22 mouse cellular contexts compared by ENCODE assay signal in the genomic region with DNA sequence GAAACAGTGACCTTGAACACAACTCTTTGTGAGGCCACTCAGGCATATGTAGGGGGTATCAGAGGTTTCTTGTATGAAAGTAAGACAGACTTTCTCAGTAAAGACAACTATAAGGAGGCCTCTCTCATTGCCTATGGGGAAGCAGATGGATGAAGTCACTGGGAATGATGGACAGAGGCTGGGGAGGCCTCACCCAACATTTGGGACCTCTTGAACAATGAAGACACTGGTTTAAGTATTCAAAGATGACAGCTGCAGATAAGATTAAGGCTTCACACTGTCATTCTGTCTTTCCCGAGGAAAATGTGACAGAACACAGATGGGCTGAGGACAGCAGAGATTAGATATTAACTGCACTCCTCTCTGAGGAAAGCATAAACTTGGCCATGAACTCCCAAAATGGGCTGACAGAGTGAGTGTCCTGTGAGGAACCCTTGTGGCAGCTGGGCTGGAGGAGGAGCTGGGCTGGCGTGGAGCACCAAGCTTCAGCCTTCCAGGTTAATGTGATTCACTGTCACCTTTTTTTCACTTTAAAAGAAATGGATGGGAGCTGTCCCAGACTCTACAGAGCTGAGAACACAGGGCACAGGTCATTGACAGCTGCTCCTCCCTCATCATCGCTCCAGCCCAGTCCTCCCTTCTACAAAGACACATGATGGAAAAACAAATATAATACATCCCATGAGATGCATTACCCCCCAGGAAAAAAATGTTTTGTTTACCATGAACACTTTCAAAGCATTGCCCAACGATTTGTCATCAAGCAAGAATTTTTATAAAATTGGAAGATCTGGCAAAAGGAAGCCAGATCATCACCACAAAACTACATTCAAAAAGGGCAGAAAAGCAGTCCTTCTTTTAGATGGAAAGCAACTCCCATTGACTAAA. TPM values are rescaled to one million over a fixed set of nuclear protein-coding genes. Genes with fewer than 3 reads are reported as not detected.
A peak's percentile ranks its signal among the peaks of the same experiment; 100 is the strongest.
DNase-seq lines count a peak whose midpoint lies in the region; ATAC-seq and TF ChIP-seq lines count a peak whose summit lies in the region.
"Had no signal": no experiment of that assay in that cellular context is flagged by ENCODE, and none has a peak within 500 bp of the region (broad histone marks: within the 10 kb centered on the region; RNA-seq: fewer than 3 reads in every experiment).

No protein-coding gene starts in this region.

- no peak overlapping the region for H3K4me2 ChIP-seq in heart, embryonic 12.5 days
- no peak overlapping the region for H3K4me2 ChIP-seq in kidney, embryonic 16.5 days (replicated peaks; ENCODE audit: low read depth, low read length)
- H3K4me2 ChIP-seq: embryonic facial prominence, embryonic 12.5 days; hindbrain, embryonic 12.5 days; limb, embryonic 13.5 days; liver, embryonic 15.5 days; stomach, embryonic 15.5 days had no signal

- no peaks in the 10 kb centered on the region for H3K79me2 ChIP-seq in C2C12 (ENCODE audit: control insufficient read depth, insufficient read depth)

- H3K9me3 ChIP-seq in heart, embryonic 12.5 days (replicated peaks): no peaks in the 10 kb centered on the region
- H3K9me3 ChIP-seq in kidney, embryonic 16.5 days (ENCODE audit: low read length): no peaks in the 10 kb centered on the region
- H3K9me3 ChIP-seq: embryonic facial prominence, embryonic 12.5 days; hindbrain, embryonic 12.5 days; limb, embryonic 13.5 days; liver, embryonic 15.5 days; stomach, embryonic 15.5 days had no signal

- no peaks in the 10 kb centered on the region for H3K36me3 ChIP-seq in heart, embryonic 12.5 days
- no peaks in the 10 kb centered on the region for H3K36me3 ChIP-seq in kidney, embryonic 16.5 days (ENCODE audit: insufficient read depth, low read length)
- no peaks in the 10 kb centered on the region for H3K36me3 ChIP-seq in C2C12 (ENCODE audit: control insufficient read depth, insufficient read depth)
- H3K36me3 ChIP-seq: embryonic facial prominence, embryonic 12.5 days; hindbrain, embryonic 12.5 days; limb, embryonic 13.5 days; liver, embryonic 15.5 days; stomach, embryonic 15.5 days had no signal

- no peak overlapping the region for H3K9ac ChIP-seq in heart, embryonic 12.5 days
- H3K9ac ChIP-seq in kidney, embryonic 16.5 days (replicated peaks; ENCODE audit: low read length): no peak overlapping the region
- H3K9ac ChIP-seq: embryonic facial prominence, embryonic 12.5 days; hindbrain, embryonic 12.5 days; limb, embryonic 13.5 days; liver, embryonic 15.5 days; stomach, embryonic 15.5 days had no signal

- peaks cover 31% of the 10 kb centered on the region for H3K4me1 ChIP-seq in heart, embryonic 12.5 days (replicated peaks)
- H3K4me1 ChIP-seq in kidney, embryonic 16.5 days (ENCODE audit: insufficient read depth, low read length): no peaks in the 10 kb centered on the region
- H3K4me1 ChIP-seq: embryonic facial prominence, embryonic 12.5 days; hindbrain, embryonic 12.5 days; limb, embryonic 13.5 days; liver, embryonic 15.5 days; stomach, embryonic 15.5 days had no signal

- no peak for DNase-seq in heart, postnatal 36 days
- DNase-seq in kidney, adult 11 months: no peak
- DNase-seq in lung, postnatal 14 days: peak; percentile 34
- no peak for DNase-seq in frontal cortex, adult 2 months (ENCODE audit: extremely low spot score in 1 of 2, low spot score in 1 of 2)
- DNase-seq: adrenal gland, adult 8-10 months; B cell, adult 2 months; cerebellum, adult 2 months; gastrocnemius, postnatal 14 days; retina, postnatal 1 day; thymus, postnatal 14 days had no signal

- H3K4me3 ChIP-seq in heart, embryonic 12.5 days: no peak overlapping the region
- H3K4me3 ChIP-seq in kidney, embryonic 16.5 days (ENCODE audit: low read length): no peak overlapping the region
- no peak overlapping the region for H3K4me3 ChIP-seq in C2C12 (ENCODE audit: insufficient read depth, poor library complexity, severe bottlenecking)
- H3K4me3 ChIP-seq: embryonic facial prominence, embryonic 12.5 days; hindbrain, embryonic 12.5 days; left cerebral cortex, adult 2 months; limb, embryonic 13.5 days; liver, embryonic 15.5 days; stomach, embryonic 15.5 days had no signal

- ATAC-seq in heart, embryonic 12.5 days (ENCODE audit: insufficient number of reproducible peaks, low FRiP score): peak; percentile 33; the same call in 1 of the 2 replicates
- peak; percentile 70; the same call in 1 of the 2 replicates for ATAC-seq in kidney, embryonic 16.5 days (ENCODE audit: low FRiP score, low TSS enrichment)
- ATAC-seq: intestine, postnatal 0 days had no signal

- H3K27me3 ChIP-seq in heart, embryonic 12.5 days (replicated peaks): peaks cover 19% of the 10 kb centered on the region
- no peaks in the 10 kb centered on the region for H3K27me3 ChIP-seq in kidney, embryonic 16.5 days (ENCODE audit: insufficient read depth, low read length)
- no peaks in the 10 kb centered on the region for H3K27me3 ChIP-seq in C2C12 (ENCODE audit: control insufficient read depth, insufficient read depth, insufficient read length)
- H3K27me3 ChIP-seq: embryonic facial prominence, embryonic 12.5 days; hindbrain, embryonic 12.5 days; limb, embryonic 13.5 days; liver, embryonic 15.5 days; stomach, embryonic 15.5 days had no signal

- no peaks in the 10 kb centered on the region for H3K79me3 ChIP-seq in C2C12 (ENCODE audit: low read depth)

- intact Hi-C loops in heart, postnatal 36 days (cut with DNase I): no loop called here

- 34% methylated on average over 4 of the region's 4 CpGs for WGBS in heart, embryonic 12.5 days
- WGBS in kidney, embryonic 16.5 days: 57% methylated on average over 4 of the region's 4 CpGs

- H3ac ChIP-seq in C2C12 (ENCODE audit: control insufficient read depth, insufficient read length, low read depth): no peak overlapping the region

- no peak overlapping the region for H3K27ac ChIP-seq in heart, embryonic 12.5 days (ENCODE audit: poor library complexity, severe bottlenecking)
- H3K27ac ChIP-seq in kidney, embryonic 16.5 days (ENCODE audit: low read length): no peak overlapping the region
- H3K27ac ChIP-seq: embryonic facial prominence, embryonic 12.5 days; hindbrain, embryonic 12.5 days; left cerebral cortex, adult 2 months; limb, embryonic 13.5 days; liver, embryonic 15.5 days; stomach, embryonic 15.5 days had no signal

- no peak for TF ChIP-seq CTCF in C2C12 (IDR thresholded peaks at IDR 0.05; ENCODE audit: control insufficient read depth, insufficient read depth, insufficient read length)

TF ChIP-seq in C2C12, 6 proteins besides CTCF, POLR2A, EP300 and RAD21:
- no peak for TF ChIP-seq MAX (IDR thresholded peaks at IDR 0.05)
- no peak for TF ChIP-seq MYOG (IDR thresholded peaks at IDR 0.05; ENCODE audit: control insufficient read depth, extremely low read depth, insufficient read length)
- no peak for TF ChIP-seq USF1 (IDR thresholded peaks at IDR 0.05; ENCODE audit: low read depth)
- no peak for TF ChIP-seq FOSL1 (IDR thresholded peaks at IDR 0.05; ENCODE audit: insufficient read depth, low read length, poor library complexity, severe bottlenecking)
- no peak for TF ChIP-seq MYOD1 (IDR thresholded peaks at IDR 0.05; ENCODE audit: control insufficient read depth, insufficient read length, low read depth)
- peak; percentile 38 for TF ChIP-seq CEBPB (IDR thresholded peaks at IDR 0.05; ENCODE audit: low read depth)
TF ChIP-seq in C2C12: peak in this region for 1.

RNA-seq across cellular contexts. Expression of gene Sstr4, which starts 23.2 kb away (rescaled TPM):
- polyA plus RNA-seq in heart, embryonic 12.5 days (2016; fragmentation: Nextera tagmentation; extraction: Ambion mirVana): 0.93 and 0.95 TPM in 2 replicates
- 1 to 10 TPM; 1.0 to 1.9 TPM for total RNA-seq in heart, postnatal 36 days (2021)
- polyA plus RNA-seq in kidney, embryonic 16.5 days (2015; fragmentation: Nextera tagmentation; extraction: Ambion mirVana): 0.15 and 0.72 TPM in 2 replicates
- not detected for polyA plus RNA-seq in C2C12 (2012; fragmentation: generic; extraction: Trizol)
- polyA plus RNA-seq in frontal cortex, adult 2 months (2012; rRNA removed): 15.1 and 19.0 TPM in 2 replicates
- total RNA-seq: common myeloid progenitor, adult 5-6 weeks; megakaryocyte-erythroid progenitor cell, adult 5-6 weeks had no signal
- polyA plus RNA-seq: liver, embryonic 15.5 days had no signal

RNA-seq across cellular contexts. Expression of gene Thbd, which starts 36.0 kb away (rescaled TPM):
- 13.0 and 14.1 TPM in 2 replicates for polyA plus RNA-seq in heart, embryonic 12.5 days (2016; fragmentation: Nextera tagmentation; extraction: Ambion mirVana)
- total RNA-seq in heart, postnatal 36 days (2021): 10 to 100 TPM; 38.4 to 51.7 TPM
- polyA plus RNA-seq in kidney, embryonic 16.5 days (2015; fragmentation: Nextera tagmentation; extraction: Ambion mirVana): 13.1 and 15.9 TPM in 2 replicates
- 4.2 TPM for polyA plus RNA-seq in C2C12 (2012; fragmentation: generic; extraction: Trizol)
- 10.3 and 11.2 TPM in 2 replicates for polyA plus RNA-seq in frontal cortex, adult 2 months (2012; rRNA removed)
